Comparison of ENCODE assay signal across 24 mouse cellular contexts in genomic region chr4:7597671-7598390, GRCm38 (mm10).
A peak's percentile ranks its signal among the peaks of the same experiment; 100 is the strongest.
DNase-seq lines count a peak whose midpoint lies in the region; ATAC-seq lines count a peak whose summit lies in the region.
"Had no signal": no experiment of that assay in that cellular context is flagged by ENCODE, and none has a peak within 500 bp of the region (broad histone marks: within the 10 kb centered on the region; RNA-seq: fewer than 3 reads in every experiment).

No protein-coding gene starts in this region.

- WGBS in liver, embryonic 12.5 days (ENCODE audit: insufficient replicate concordance) = 68% methylated on average over 4 of the region's 4 CpGs

- H3K4me2 ChIP-seq in liver, embryonic 12.5 days = no peak overlapping the region
- H3K4me2 ChIP-seq: embryonic facial prominence, embryonic 15.5 days; heart, embryonic 11.5 days; heart, embryonic 15.5 days; hindbrain, embryonic 13.5 days had no signal

- H3K36me3 ChIP-seq in liver, embryonic 12.5 days = no peaks in the 10 kb centered on the region
- H3K36me3 ChIP-seq: embryonic facial prominence, embryonic 15.5 days; forebrain, embryonic 10.5 days; heart, embryonic 15.5 days; hindbrain, embryonic 13.5 days had no signal

- peak; percentile 31 for DNase-seq in CD4-positive helper T cell, adult 2 months (ENCODE audit: low read depth, low spot score)
- peak; percentile 36 for DNase-seq in CD4-positive, CD25-positive, alpha-beta regulatory T cell, adult 2 months (ENCODE audit: low read depth, low spot score)
- DNase-seq in brain, adult 2 months (ENCODE audit: low read depth, low spot score) = peak; percentile 22
- peak; percentile 41 for DNase-seq in naive thymus-derived CD4-positive, alpha-beta T cell, adult 2 months (ENCODE audit: low read depth)
- DNase-seq in embryo, embryonic 9.5 days (ENCODE audit: extremely low spot score) = no peak
- DNase-seq in kidney, postnatal 14 days = no peak
- DNase-seq: adrenal gland, adult 8-10 months; adrenal gland, postnatal 36 days; cerebellum, adult 11 months; cerebellum, adult 8-10 months; cerebellum, postnatal 14 days; gastrocnemius, postnatal 10 days; heart, adult 2 months; heart, postnatal 14 days had no signal

- no peak overlapping the region for H3K4me3 ChIP-seq in liver, embryonic 12.5 days
- H3K4me3 ChIP-seq: embryonic facial prominence, embryonic 15.5 days; erythroblast, embryonic 14.5 days; forebrain, embryonic 10.5 days; heart, adult 2 months; heart, embryonic 15.5 days; hindbrain, embryonic 13.5 days had no signal

- H3K9ac ChIP-seq in liver, embryonic 12.5 days = no peak overlapping the region
- H3K9ac ChIP-seq: embryonic facial prominence, embryonic 15.5 days; heart, embryonic 15.5 days; hindbrain, embryonic 13.5 days had no signal

- ATAC-seq in liver, embryonic 12.5 days = no peak
- ATAC-seq: forebrain, embryonic 14.5 days; hindbrain, postnatal 0 days; intestine, embryonic 16.5 days had no signal

- no peaks in the 10 kb centered on the region for H3K4me1 ChIP-seq in liver, embryonic 12.5 days
- H3K4me1 ChIP-seq: embryonic facial prominence, embryonic 15.5 days; forebrain, embryonic 10.5 days; heart, embryonic 15.5 days; hindbrain, embryonic 13.5 days had no signal

- no peak overlapping the region for H3K27ac ChIP-seq in liver, embryonic 12.5 days
- H3K27ac ChIP-seq: embryonic facial prominence, embryonic 15.5 days; forebrain, embryonic 10.5 days; heart, adult 2 months; heart, embryonic 15.5 days; hindbrain, embryonic 13.5 days; hindbrain, postnatal 0 days had no signal

- no peaks in the 10 kb centered on the region for H3K9me3 ChIP-seq in liver, embryonic 12.5 days (replicated peaks)
- H3K9me3 ChIP-seq: embryonic facial prominence, embryonic 15.5 days; forebrain, embryonic 10.5 days; heart, embryonic 15.5 days; hindbrain, embryonic 13.5 days had no signal

- no peaks in the 10 kb centered on the region for H3K27me3 ChIP-seq in liver, embryonic 12.5 days (replicated peaks)
- H3K27me3 ChIP-seq: embryonic facial prominence, embryonic 15.5 days; heart, embryonic 15.5 days; hindbrain, embryonic 13.5 days had no signal

Comparison
In these comparisons a context has a peak if more than half of its experiments do, and no peak if none do; other contexts are left out.
1. DNase-seq: peak in CD4-positive helper T cell, adult 2 months (single experiment), CD4-positive, CD25-positive, alpha-beta regulatory T cell, adult 2 months (single experiment), brain, adult 2 months (single experiment) and naive thymus-derived CD4-positive, alpha-beta T cell, adult 2 months (single experiment); none in embryo, embryonic 9.5 days (single experiment) and kidney, postnatal 14 days (single experiment).